8 mouse cellular contexts compared by ENCODE assay signal in the genomic region with DNA sequence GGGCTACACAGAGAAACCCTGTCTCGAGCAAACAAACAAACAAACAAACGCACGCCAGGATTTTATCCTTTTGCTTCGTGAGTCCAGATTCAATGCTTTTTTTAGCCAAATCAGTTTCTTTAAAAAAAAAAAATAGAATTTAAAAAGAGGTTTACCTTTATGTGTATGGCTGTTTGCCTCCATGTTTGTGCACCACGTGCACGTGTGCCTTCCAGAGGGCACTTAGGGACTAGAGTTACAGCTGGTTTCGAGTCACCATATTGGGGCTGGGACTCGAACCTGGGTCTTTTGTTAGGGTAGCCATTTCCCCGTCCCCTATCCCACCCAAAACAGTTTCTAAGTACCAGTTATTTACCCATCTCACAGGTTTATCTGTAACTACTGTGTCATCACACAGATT. TPM values are rescaled to one million over a fixed set of nuclear protein-coding genes. Genes with fewer than 3 reads are reported as not detected.
DNase-seq lines count a peak whose midpoint lies in the region; ATAC-seq and TF ChIP-seq lines count a peak whose summit lies in the region.

No protein-coding gene starts in this region.

- peaks cover 4 to 30% of the 10 kb centered on the region in 2 experiments for H3K4me1 ChIP-seq in CH12.LX (ENCODE audit: control insufficient read depth in 1 of 2, insufficient read depth in 2 of 2)
- peaks cover 21% of the 10 kb centered on the region for H3K4me1 ChIP-seq in forebrain, embryonic 15.5 days
- peaks cover 28% of the 10 kb centered on the region for H3K4me1 ChIP-seq in liver, embryonic 13.5 days (replicated peaks)

- H3K9ac ChIP-seq in CH12.LX (ENCODE audit: insufficient read depth, low read depth) = peak overlapping the region; percentile 77
- peak overlapping the region; percentile 75 for H3K9ac ChIP-seq in forebrain, embryonic 15.5 days (replicated peaks)
- peak overlapping the region; percentile 80 for H3K9ac ChIP-seq in liver, embryonic 13.5 days

- no peak for DNase-seq in gastrocnemius, adult 2 months
- DNase-seq in gastrocnemius, postnatal 10 days = no peak
- peak; percentile 57 for DNase-seq in CH12.LX (ENCODE audit: extremely low read depth)
- DNase-seq in liver, embryonic 13.5 days = no peak
- DNase-seq in spleen, adult 18-20 months = no peak
- DNase-seq in left cerebral cortex, postnatal 14 days (ENCODE audit: low spot score in 2 of 2) = no peak
- DNase-seq in thymus, adult 18-20 months = no peak

- H3K4me3 ChIP-seq in gastrocnemius, adult 2 months = peak overlapping the region; percentile 92
- H3K4me3 ChIP-seq in CH12.LX (replicated peaks in 1 of 3; ENCODE audit: low read depth in 2 of 3, low read length in 2 of 3, poor library complexity in 1 of 3) = peak overlapping the region; percentile 50 to 79 (median 61)
- H3K4me3 ChIP-seq in forebrain, embryonic 15.5 days = peak overlapping the region; percentile 75
- peak overlapping the region; percentile 81 for H3K4me3 ChIP-seq in liver, embryonic 13.5 days (replicated peaks)

- no peak for ATAC-seq in forebrain, embryonic 15.5 days (replicated peaks)
- ATAC-seq in liver, embryonic 13.5 days (ENCODE audit: low read depth) = no peak

- WGBS in forebrain, embryonic 15.5 days = 79% methylated on average over 9 of the region's 9 CpGs
- WGBS in liver, embryonic 13.5 days (ENCODE audit: insufficient replicate concordance) = 72% methylated on average over 9 of the region's 9 CpGs

- H3K79me2 ChIP-seq in CH12.LX (replicated peaks; ENCODE audit: control insufficient read depth, extremely low read depth, insufficient read depth, poor library complexity, severe bottlenecking) = peaks cover 40% of the 10 kb centered on the region

- peak overlapping the region; percentile 89 for H3K27ac ChIP-seq in gastrocnemius, adult 2 months
- H3K27ac ChIP-seq in CH12.LX (ENCODE audit: insufficient read depth, low read depth) = no peak overlapping the region; the same call in 1 of the 2 replicates
- peak overlapping the region; percentile 95 for H3K27ac ChIP-seq in forebrain, embryonic 15.5 days (replicated peaks)
- H3K27ac ChIP-seq in liver, embryonic 13.5 days = no peak overlapping the region; the same call in 1 of the 2 replicates

- dilution Hi-C loops in CH12.LX (cut with MboI; ENCODE audit: extremely low pct_ligation_motif_present, extremely low pct_unique_long_range_greater_than_20kb, low sequenced_read_pairs) = no loop called here

- intact Hi-C loops in gastrocnemius, adult 2 months (cut with DNase I) = loop anchor here (2.0 kb wide), 1 partner anchor 47 kb away; no protein-coding TSS in a partner anchor
- intact Hi-C loops in left cerebral cortex, postnatal 14 days (cut with DNase I) = loop anchor here (5.0 to 10.0 kb wide), 2 partner anchors 48 to 95 kb away; a partner anchor contains a TSS

- peak overlapping the region; percentile 48 for H3K4me2 ChIP-seq in CH12.LX (ENCODE audit: insufficient read depth, low read depth, poor library complexity, severe bottlenecking)
- peak overlapping the region; percentile 59 for H3K4me2 ChIP-seq in forebrain, embryonic 15.5 days (replicated peaks)
- peak overlapping the region; percentile 87 for H3K4me2 ChIP-seq in liver, embryonic 13.5 days

- H3K9me3 ChIP-seq in CH12.LX (replicated peaks; ENCODE audit: low read length) = no peaks in the 10 kb centered on the region
- H3K9me3 ChIP-seq in forebrain, embryonic 15.5 days = no peaks in the 10 kb centered on the region
- no peaks in the 10 kb centered on the region for H3K9me3 ChIP-seq in liver, embryonic 13.5 days (replicated peaks)

- no peak for TF ChIP-seq POLR2A in CH12.LX (IDR thresholded peaks at IDR 0.05; ENCODE audit: low read depth, low read length)

- TF ChIP-seq CTCF in gastrocnemius, adult 2 months (IDR thresholded peaks at IDR 0.05) = no peak
- TF ChIP-seq CTCF in CH12.LX (conservative IDR thresholded peaks at IDR 0.05 in 1 of 2, IDR thresholded peaks at IDR 0.05 in 1 of 2; ENCODE audit: low read depth in 2 of 2, low read length in 2 of 2) = no peak

- H3K36me3 ChIP-seq in CH12.LX (replicated peaks in 1 of 2; ENCODE audit: control insufficient read depth in 1 of 2, insufficient read depth in 1 of 2, low read length in 1 of 2) = peaks cover 18 to 28% of the 10 kb centered on the region in 2 experiments
- H3K36me3 ChIP-seq in forebrain, embryonic 15.5 days = peaks cover 17% of the 10 kb centered on the region
- H3K36me3 ChIP-seq in liver, embryonic 13.5 days = peaks cover 20% of the 10 kb centered on the region

- in situ Hi-C loops in CH12.LX (cut with MboI; ENCODE audit: low pct_ligation_motif_present, low pct_unique_long_range_greater_than_20kb, low sequenced_read_pairs) = no loop called here

- no peak for TF ChIP-seq RAD21 in CH12.LX (IDR thresholded peaks at IDR 0.05; ENCODE audit: low read depth, low read length)

- H3K27me3 ChIP-seq in CH12.LX (replicated peaks) = no peaks in the 10 kb centered on the region
- H3K27me3 ChIP-seq in forebrain, embryonic 15.5 days = no peaks in the 10 kb centered on the region
- no peaks in the 10 kb centered on the region for H3K27me3 ChIP-seq in liver, embryonic 13.5 days

- TF ChIP-seq EP300 in CH12.LX (IDR thresholded peaks at IDR 0.05; ENCODE audit: low read length) = no peak

TF ChIP-seq in CH12.LX, 34 proteins besides CTCF, POLR2A, EP300 and RAD21:
- TF ChIP-seq HCFC1 (IDR thresholded peaks at IDR 0.05; ENCODE audit: low read depth, low read length) (no peak), MYC (IDR thresholded peaks at IDR 0.05; ENCODE audit: low read depth, low read length) (peak; percentile 71; the same call in 1 of the 2 replicates), BHLHE40 (IDR thresholded peaks at IDR 0.05; ENCODE audit: low read depth, low read length) (peak; percentile 77), NELFE (IDR thresholded peaks at IDR 0.05; ENCODE audit: low read depth, low read length) (no peak), MAX (IDR thresholded peaks at IDR 0.05; ENCODE audit: low read length) (peak; percentile 79)

RNA-seq across cellular contexts. Expression of a gene that starts 0.6 kb away (rescaled TPM):
- 10 to 100 TPM; 11.5 to 13.6 TPM for total RNA-seq in gastrocnemius, adult 2 months (2021)
- 10 to 100 TPM in 1 of 2 experiments, 1 to 10 TPM in 1; 9.1 to 11.7 TPM for total RNA-seq in gastrocnemius, postnatal 10 days (2021)
- total RNA-seq in CH12.LX (2012; rRNA removed) = 79.3 and 100 TPM in 2 replicates
- 80.0 and 90.7 TPM in 2 replicates for total RNA-seq in CH12.LX (2014; rRNA removed)
- polyA plus RNA-seq in CH12.LX (2012; ENCODE audit: insufficient read length, low read depth) = 111 and 119 TPM in 2 replicates
- 54.3 and 55.5 TPM in 2 replicates for polyA plus RNA-seq in forebrain, embryonic 15.5 days (2015; fragmentation: Nextera tagmentation; extraction: Ambion mirVana)
- 34.8 and 40.3 TPM in 2 replicates for polyA plus RNA-seq in liver, embryonic 13.5 days (2015; fragmentation: Nextera tagmentation; extraction: Ambion mirVana)
- total RNA-seq in left cerebral cortex, postnatal 14 days (2021) = 10 to 100 TPM; 19.2 to 24.0 TPM

RNA-seq across cellular contexts. Expression of a gene that starts 45.6 kb away (rescaled TPM):
- total RNA-seq in gastrocnemius, adult 2 months (2021) = 100 to 1,000 TPM; 127 to 141 TPM
- total RNA-seq in gastrocnemius, postnatal 10 days (2021) = 100 to 1,000 TPM; 110 to 113 TPM
- 53.9 and 54.5 TPM in 2 replicates for total RNA-seq in CH12.LX (2012; rRNA removed)
- total RNA-seq in CH12.LX (2014; rRNA removed) = 107 and 143 TPM in 2 replicates
- 136 and 140 TPM in 2 replicates for polyA plus RNA-seq in CH12.LX (2012; ENCODE audit: insufficient read length, low read depth)
- polyA plus RNA-seq in forebrain, embryonic 15.5 days (2015; fragmentation: Nextera tagmentation; extraction: Ambion mirVana) = 58.3 and 59.8 TPM in 2 replicates
- 38.9 and 49.9 TPM in 2 replicates for polyA plus RNA-seq in liver, embryonic 13.5 days (2015; fragmentation: Nextera tagmentation; extraction: Ambion mirVana)
- 100 to 1,000 TPM; 441 to 446 TPM for total RNA-seq in left cerebral cortex, postnatal 14 days (2021)

Comparison
In these comparisons a context has a peak if more than half of its experiments do, and no peak if none do; other contexts are left out.
1. H3K27ac ChIP-seq: peak in gastrocnemius, adult 2 months (single experiment) and forebrain, embryonic 15.5 days (single experiment); none in CH12.LX (single experiment) and liver, embryonic 13.5 days (single experiment).
2. Peak in every context shown above with its lines, with median percentiles within 50 percentile points of each other: H3K4me3 ChIP-seq, H3K4me2 ChIP-seq and H3K9ac ChIP-seq.